Mouse (Mus musculus): ENCODE data around the gene Tmem222.

- no peak for TF ChIP-seq GATA1 (IDR thresholded peaks at IDR 0.05; ENCODE audit: borderline replicate concordance, low read length)
- peak; percentile 93 for TF ChIP-seq CTCF (IDR thresholded peaks at IDR 0.05; ENCODE audit: low read depth, low read length)
- TF ChIP-seq TAL1 (conservative IDR thresholded peaks at IDR 0.05; ENCODE audit: low read depth, low read length), result no peak
Observed at GRCm38 (mm10) chr4:133309948-133310347, 32.4 kb upstream of the Tmem222 start.
